Mouse (Mus musculus): ENCODE results near the gene Srsf3. TPM values are rescaled to one million over a fixed set of nuclear protein-coding genes. Genes with fewer than 3 reads are reported as not detected.

Gene Srsf3
- total RNA-seq, 2 experiments from 2014 or later, result 99.7 to 120 TPM

- DNase-seq, result no peak
- intact Hi-C loops (cut with DNase I), result no loop called here
Measured at GRCm38 (mm10) chr17:29042569-29042968, 10.1 kb downstream of the Srsf3 start.

GRCm38 (mm10) chr17:29043583-29043982, 11.2 kb downstream of the Srsf3 start:
- DNase-seq, result no peak
- intact Hi-C loops (cut with DNase I), result no loop called here

GRCm38 (mm10) chr17:29044146-29044924, 11.9 kb downstream of the Srsf3 start:
- DNase-seq, result no peak
- intact Hi-C loops (cut with DNase I), result loop anchor here (2.0 kb wide), 1 partner anchor 202 kb away; no protein-coding TSS in a partner anchor

- DNase-seq, result no peak
- intact Hi-C loops (cut with DNase I), result loop anchor here (2.0 kb wide), 1 partner anchor 202 kb away; no protein-coding TSS in a partner anchor
Measured at GRCm38 (mm10) chr17:29044925-29045319, 12.5 kb downstream of the Srsf3 start.

DNA sequence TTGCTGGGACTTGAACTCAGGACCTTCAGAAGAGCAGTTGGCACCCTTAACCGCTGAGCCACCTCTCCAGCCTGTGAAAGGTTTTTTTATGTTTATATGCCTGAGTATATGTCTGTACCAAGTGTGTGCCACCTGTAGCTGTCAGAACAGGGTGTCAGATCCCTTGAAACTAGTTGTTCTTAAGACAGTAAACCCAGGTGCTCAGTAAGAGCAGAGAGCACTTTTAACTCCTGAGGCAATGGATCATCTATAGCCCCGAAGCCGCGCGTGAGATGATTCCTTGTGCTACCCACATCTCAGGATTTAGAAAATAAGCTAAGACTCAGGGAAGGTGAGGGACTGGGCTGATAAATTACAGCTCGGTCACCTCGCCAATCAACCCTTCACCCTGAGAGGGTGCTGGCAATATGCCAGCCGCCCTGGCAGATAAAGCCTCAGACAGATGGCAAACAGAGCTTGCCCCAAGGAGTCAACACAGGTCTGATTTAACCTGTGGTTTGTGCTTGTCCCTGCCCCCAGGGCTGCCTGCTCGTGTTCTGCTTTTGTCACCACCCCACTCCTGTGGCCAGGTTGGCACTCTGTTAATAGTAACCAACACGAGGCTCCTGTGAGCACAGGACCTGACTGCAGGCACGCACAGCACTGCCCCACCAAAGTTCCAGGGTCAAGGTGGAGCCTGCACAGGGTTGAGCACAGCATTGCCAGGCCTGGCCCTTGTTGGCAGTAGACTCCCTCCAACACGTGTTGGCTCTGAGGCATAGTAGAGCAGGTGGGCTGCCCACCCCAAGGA, 13.5 kb downstream of the Srsf3 start:
- intact Hi-C loops (cut with DNase I), result loop anchor here (2.0 kb wide), 1 partner anchor 201 kb away; no protein-coding TSS in a partner anchor
- DNase-seq, result peak; percentile 50 to 57

DNA sequence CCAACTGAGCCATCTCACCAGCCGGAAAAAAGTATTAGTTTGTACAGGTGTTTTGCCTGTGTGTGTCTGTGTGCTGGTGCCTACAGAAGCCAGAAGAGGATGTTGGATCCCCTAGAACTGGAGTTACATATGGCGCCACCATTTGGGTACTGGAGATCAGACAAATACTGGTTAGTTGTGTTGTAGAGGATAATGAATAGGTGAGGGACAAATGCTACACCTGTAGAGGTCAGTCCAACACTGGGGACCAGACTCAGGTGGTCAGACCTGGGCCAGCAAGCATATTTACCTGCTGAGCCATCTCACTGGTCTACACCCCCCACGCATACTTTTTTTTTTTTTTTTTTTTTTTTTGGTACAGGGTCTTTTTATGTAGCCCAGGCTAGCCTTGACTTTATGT, 14.4 kb downstream of the Srsf3 start:
- no peak for DNase-seq
- intact Hi-C loops (cut with DNase I), result no loop called here

- DNase-seq, result no peak
- intact Hi-C loops (cut with DNase I), result no loop called here
Measured at GRCm38 (mm10) chr17:29047697-29048514, 15.5 kb downstream of the Srsf3 start.

DNA sequence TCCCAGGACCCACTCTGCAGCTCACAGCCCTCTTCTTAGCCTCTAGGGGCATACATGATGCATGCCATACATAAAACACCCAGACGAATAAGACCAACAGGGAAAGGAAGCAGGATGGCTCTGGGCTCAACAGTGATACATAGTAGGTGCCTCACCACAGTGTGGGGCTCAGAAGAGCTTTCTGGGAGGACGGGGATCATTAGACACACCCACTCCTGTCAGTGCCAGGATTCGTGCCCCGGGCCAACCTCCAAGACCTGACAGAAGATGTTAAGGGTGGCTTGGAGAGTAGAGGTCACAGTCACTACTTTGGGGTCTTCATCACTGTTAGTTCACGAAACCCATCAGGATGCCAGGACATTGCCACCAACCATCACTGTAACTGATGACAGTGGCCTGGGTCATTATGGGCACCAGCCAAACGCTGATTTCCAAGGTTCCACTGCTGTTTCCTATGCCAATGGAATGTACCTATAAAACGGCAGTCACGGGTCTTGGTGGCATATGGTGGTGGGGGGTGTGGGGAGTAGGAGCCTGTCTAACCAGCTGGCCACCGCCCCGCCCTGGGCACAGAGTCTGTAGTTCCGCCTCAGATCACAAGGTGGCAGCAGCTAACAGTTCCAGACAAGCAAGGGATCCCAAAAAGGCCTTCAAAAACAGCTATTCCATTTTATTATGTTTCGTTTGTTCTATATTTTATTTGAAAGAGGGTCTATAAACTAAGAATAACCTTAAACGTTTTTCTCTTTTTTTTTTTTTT, 16.5 kb downstream of the Srsf3 start:
- intact Hi-C loops (cut with DNase I), result loop anchor here (1.0 kb wide), 1 partner anchor 46 kb away; no protein-coding TSS in a partner anchor
- peak; percentile 86 to 93 for DNase-seq

DNA sequence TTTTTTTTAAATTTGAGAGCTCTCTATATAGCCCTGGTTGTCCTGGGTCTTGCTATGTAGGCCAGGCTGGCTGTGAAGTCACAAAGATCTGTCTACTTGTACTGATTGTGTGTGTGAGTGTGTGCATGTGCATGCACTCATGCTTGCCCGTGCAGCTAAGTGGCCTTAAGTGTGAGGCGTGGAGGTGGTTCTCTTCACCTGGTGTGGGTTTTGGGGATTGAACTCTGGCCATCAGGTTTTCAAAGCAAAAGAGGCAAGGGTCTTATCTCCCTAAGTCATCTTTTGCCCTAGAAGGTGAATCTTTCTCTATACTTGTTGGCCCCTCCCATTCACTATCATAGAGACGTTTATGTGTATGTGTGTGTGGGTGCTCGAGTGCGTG, 17.1 kb downstream of the Srsf3 start:
- intact Hi-C loops (cut with DNase I), result loop anchor here (1.0 kb wide), 1 partner anchor 46 kb away; no protein-coding TSS in a partner anchor
- DNase-seq, result no peak

- intact Hi-C loops (cut with DNase I), result loop anchor here (1.0 kb wide), 2 partner anchors 45 to 121 kb away; no protein-coding TSS in a partner anchor
- DNase-seq, result no peak
Measured at GRCm38 (mm10) chr17:29049923-29050322, 17.5 kb downstream of the Srsf3 start.

GRCm38 (mm10) chr17:29050791-29051190, 18.4 kb downstream of the Srsf3 start:
- intact Hi-C loops (cut with DNase I), result loop anchor here (1.0 kb wide), 1 partner anchor 121 kb away; no protein-coding TSS in a partner anchor
- DNase-seq, result peak in 1 of 2 experiments; percentile 37

DNA sequence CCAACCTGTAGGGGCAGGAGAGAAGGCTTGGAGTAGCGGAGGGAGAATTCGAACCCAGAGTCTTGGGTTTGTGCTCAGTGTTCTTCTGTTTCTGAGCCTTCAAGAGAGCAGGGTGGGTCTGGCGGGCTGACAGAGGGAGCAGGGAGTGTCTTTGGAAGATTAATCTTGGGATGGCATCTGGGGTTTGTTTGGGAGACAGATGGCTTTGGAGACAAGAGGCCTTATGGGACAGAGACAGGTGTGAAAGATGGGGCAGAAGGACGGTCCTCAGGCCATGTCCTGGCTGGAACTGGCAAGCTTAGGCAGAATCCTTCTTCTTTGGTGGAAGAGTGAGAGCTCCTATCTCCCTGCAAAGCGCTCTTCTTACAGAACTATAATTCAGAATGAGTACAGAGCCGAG, 20.6 kb downstream of the Srsf3 start:
- intact Hi-C loops (cut with DNase I), result no loop called here

GRCm38 (mm10) chr17:29053841-29054240, 21.4 kb downstream of the Srsf3 start:
- DNase-seq, result peak; percentile 62 to 74
- intact Hi-C loops (cut with DNase I), result no loop called here

More for the DNA sequence above, 20.6 kb downstream of the Srsf3 start:
- no peak for DNase-seq

- no peak for DNase-seq
- intact Hi-C loops (cut with DNase I), result no loop called here
Measured at GRCm38 (mm10) chr17:29054429-29054828, 22.0 kb downstream of the Srsf3 start.

DNA sequence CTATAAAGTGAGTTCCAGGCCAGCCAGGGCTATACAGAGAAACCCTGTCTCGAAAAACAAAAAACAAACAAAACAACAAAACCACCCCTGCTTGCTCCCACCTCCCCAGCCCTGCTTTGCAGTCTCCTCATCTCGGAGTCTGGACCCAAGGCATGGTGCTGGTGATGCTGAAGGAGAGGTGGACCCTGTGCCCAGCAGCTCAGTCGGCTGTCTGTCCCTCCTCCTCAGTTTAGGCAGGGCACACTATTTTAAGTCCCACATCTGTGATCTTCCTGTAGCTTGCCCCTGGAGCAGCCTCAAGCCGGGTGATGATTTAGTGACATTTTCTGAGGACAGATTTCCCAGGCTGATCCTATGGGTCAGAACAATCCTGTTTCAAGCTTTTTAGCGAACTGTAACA, 23.2 kb downstream of the Srsf3 start:
- no peak for DNase-seq
- intact Hi-C loops (cut with DNase I), result no loop called here

- DNase-seq, result no peak
- intact Hi-C loops (cut with DNase I), result no loop called here
Measured at GRCm38 (mm10) chr17:29056207-29056606, 23.8 kb downstream of the Srsf3 start.

DNA sequence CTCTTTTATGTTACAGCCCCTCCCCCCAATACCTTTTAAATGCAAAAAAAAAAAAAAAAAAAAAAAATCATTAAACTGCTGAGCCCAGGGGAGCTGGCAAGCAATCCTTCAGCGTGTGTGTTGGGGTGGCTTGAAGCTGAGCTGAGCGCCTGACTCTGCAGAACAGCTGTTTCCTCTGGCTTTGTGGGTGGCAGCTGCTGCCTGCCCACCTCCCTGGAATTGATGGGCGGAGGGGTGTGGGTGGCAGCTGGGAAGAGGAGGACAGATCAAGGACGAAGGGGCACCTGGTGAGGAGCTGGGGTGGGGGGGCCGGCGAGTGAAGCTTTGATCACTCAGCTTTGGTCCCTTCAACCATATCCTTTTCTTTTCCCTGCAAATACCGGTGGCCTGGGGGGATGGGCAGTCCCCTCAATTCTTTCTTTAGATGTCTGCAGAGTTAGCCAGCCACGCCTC, 24.3 kb downstream of the Srsf3 start:
- DNase-seq, result no peak
- intact Hi-C loops (cut with DNase I), result no loop called here

DNA sequence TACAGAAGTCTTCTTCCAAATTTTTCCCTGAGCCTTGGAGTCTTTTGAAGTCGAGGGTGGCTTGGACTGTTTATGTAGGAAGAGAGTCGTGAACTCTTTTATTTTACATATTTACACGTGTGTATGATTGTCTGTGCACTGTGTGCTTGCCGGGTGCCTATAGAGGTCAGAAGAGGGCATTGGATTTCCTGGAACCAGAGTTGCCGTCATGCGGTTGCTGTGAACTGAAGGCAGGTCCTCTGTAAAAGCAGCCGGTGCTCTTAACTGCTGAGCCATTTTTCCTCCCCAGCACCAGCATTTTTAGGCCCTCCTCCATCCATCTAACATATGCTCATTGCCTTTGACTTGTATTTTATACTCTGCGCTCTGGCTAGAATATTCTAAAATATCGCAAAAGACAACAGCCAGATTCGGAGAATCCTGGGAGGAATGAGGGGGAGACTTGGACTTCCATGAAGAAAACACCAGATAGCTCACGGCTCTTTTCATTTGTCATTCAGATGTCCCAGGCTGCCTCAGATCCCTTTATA, 25.0 kb downstream of the Srsf3 start:
- intact Hi-C loops (cut with DNase I), result no loop called here

GRCm38 (mm10) chr17:29057961-29058360, 25.5 kb downstream of the Srsf3 start:
- DNase-seq, result no peak
- intact Hi-C loops (cut with DNase I), result no loop called here

More for the DNA sequence above, 25.0 kb downstream of the Srsf3 start:
- DNase-seq, result no peak

Data from heart, postnatal 14 days (tissue).